Mouse (Mus musculus) bone marrow macrophage, adult 2 months (primary cell): ENCODE measurements around the gene Rai1. TPM values are rescaled to one million over a fixed set of nuclear protein-coding genes. Genes with fewer than 3 reads are reported as not detected.

Source experiments
- H3K27ac ChIP-seq: 2 replicates; pipeline ENCODE4 v1.5.1; 2012; ENCODE audit warnings: low read depth, low read length; ENCODE audit not compliant: insufficient read depth
- H3K4me1 ChIP-seq: 2 replicates; pipeline ENCODE4 v1.6.1; 2012; ENCODE audit warnings: low read length; ENCODE audit not compliant: control insufficient read depth, insufficient read depth
- H3K4me3 ChIP-seq: 2 replicates; pipeline ENCODE4 v1.5.1; 2012; ENCODE audit warnings: mild to moderate bottlenecking, low read length, moderate library complexity; ENCODE audit not compliant: insufficient read depth
- CTCF ChIP-seq: IDR thresholded peaks from 2 replicates; pipeline ENCODE4 v1.5.1; 2012; ENCODE audit warnings: low read depth, mild to moderate bottlenecking, low read length, moderate library complexity
- POLR2A ChIP-seq: IDR thresholded peaks from 2 replicates; pipeline ENCODE4 v1.6.1; 2012; ENCODE audit warnings: mild to moderate bottlenecking, low read depth, low read length, borderline replicate concordance
- polyA plus RNA-seq: library from polyadenylated mRNA; stranded (reverse); fragments of >200 nt; gene quantifications from 2 replicates; pipeline ENCODE4 v1.2.4, GENCODE M21; 2012; ENCODE audit not compliant: missing spikeins, insufficient read depth, insufficient read length

Rai1 gene
- polyA plus RNA-seq, 1 experiment: 12.9 TPM

DNA sequence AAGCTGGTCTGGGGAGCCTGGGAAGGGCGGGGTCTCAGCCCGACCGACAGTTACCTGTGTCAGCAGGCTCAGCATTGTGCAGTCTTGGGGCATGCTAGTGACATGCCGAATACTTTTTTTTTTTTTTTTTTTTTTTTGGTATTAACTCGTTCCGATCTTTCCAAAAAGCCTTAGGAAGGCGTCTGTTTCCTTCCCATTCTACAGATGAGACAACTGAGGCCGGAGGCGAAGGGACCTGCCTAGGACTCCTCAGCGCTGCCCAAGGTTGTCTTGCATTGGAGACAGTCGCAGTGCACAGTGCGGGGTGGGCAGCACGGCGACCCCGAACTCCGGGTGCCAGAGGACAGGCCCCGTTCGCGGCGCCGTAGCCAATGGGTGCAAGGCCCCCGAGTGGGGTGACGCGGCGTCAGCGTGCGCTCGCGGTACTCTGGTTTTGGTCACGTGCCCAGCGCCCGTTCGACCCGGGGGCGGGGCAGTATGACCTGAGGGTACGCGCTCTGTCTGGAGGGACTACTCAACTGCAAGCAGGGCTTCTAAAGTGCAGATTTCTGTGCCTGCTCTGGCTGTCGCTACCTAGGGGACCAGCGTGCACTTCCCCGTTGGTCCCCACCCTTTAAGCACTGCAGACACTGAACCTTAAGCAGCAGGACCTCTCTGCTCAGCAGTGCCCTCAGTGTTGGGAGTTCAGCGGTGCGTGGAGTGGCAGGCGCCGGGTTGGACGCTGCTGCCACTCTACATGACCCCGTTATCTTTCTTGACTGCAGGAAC, 117.8 kb downstream of the Rai1 start, which contains the start of gene Srebf1:
TSS of gene Srebf1 (minus strand) at position 113 of the 768 bp plus-strand sequence.
- TF ChIP-seq CTCF: no peak; the same call in 1 of the 2 replicates
- Histone ChIP-seq H3K27ac (peak within 1 kb of the TSS; percentile 84), H3K4me1 (peaks cover 42% of the 10 kb centered on the region), H3K4me3 (peak within 1 kb of the TSS; percentile 67)

DNA sequence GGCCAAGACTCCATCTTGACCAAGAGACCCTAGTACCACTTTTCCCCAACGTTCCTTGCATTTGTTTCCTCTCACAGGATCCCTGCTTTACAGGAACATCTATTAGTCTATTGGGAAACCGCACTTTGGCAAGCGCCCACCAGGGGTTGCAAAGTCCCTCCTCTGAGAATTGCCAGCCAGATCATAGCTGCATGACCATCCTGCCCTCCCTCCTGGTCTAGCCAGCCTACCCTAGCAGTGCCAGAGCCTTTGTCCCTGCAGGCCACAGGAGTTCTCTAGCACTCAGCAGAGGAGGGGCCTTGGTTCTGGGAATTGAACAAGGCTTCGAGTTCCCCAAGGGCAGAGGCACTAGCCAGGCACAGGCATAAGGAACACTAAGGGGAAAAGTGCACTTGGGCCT, 119.9 kb downstream of the Rai1 start:
- H3K4me3 ChIP-seq: no peak overlapping the region
- TF ChIP-seq CTCF: no peak
- TF ChIP-seq POLR2A: no peak
- no peak overlapping the region for H3K27ac ChIP-seq
- H3K4me1 ChIP-seq: peaks cover 33% of the 10 kb centered on the region

DNA sequence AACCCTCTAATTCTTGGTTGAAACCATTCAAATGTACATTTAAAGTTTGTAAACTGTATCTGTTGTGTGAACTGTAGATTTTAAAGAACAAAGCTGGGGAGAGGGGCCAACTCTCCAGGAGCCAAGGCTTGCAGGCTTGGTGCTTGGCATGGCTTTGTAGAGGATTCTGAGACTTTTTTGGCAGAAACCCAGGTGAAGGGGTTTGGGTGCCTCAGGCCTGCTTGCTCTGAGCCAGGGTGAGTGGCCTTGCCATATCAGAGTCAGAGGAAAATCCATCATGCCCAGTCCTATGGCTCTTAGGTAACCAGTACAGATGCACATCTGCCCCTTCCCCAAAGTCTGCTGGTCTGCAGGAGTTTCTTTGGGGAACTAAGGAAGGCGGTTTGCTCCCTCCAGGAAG, 121.1 kb downstream of the Rai1 start:
- no peak overlapping the region for H3K27ac ChIP-seq
- peaks cover 32% of the 10 kb centered on the region for H3K4me1 ChIP-seq
- TF ChIP-seq CTCF (no peak), POLR2A (no peak)
- H3K4me3 ChIP-seq: no peak overlapping the region

DNA sequence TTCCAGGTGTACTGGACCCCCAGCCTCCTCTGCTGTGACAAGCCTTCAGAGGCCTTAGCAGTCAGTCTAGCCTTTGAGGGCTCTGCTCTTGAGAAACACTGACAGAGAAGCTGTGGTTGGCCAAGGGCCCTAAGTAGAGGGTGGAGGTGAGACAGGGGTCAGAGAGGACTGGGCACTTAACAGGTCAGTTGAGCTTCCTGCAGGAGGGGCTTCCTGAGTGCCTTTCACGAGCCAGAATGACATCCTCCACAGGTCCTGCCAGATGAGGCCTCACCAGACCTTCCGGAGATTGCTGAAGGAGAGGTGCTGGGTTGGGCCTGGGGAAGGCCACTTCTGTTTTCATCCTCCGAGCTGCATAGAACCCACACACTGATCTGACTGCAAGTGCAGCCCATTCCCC, 123.7 kb downstream of the Rai1 start:
- Histone ChIP-seq H3K4me3 (no peak overlapping the region), H3K27ac (no peak overlapping the region), H3K4me1 (peaks cover 16% of the 10 kb centered on the region)
- TF ChIP-seq CTCF (no peak), POLR2A (no peak)

DNA sequence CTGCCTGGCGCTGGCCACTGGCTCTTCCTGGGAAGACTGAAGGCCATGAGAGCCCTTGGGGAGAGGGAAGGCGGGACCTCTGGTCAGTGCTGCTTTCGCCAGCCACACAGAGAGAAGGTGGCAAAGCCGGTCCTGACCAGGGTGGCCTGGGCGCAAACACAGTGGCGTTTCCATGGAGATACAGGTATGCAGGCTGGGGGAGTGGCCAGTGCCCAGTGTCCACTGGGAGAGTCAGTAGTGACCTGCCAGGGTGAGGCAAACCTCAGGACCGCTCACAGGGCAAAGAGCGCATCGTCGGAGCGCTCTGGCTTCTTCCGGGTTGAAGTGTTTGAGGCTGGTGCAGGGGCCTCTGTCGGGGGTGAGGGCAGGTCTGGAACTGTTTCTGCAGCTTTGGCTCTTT, 125.0 kb downstream of the Rai1 start:
- no peak overlapping the region for H3K27ac ChIP-seq
- no peak for TF ChIP-seq POLR2A
- no peak for TF ChIP-seq CTCF
- peaks cover 3% of the 10 kb centered on the region for H3K4me1 ChIP-seq
- no peak overlapping the region for H3K4me3 ChIP-seq

DNA sequence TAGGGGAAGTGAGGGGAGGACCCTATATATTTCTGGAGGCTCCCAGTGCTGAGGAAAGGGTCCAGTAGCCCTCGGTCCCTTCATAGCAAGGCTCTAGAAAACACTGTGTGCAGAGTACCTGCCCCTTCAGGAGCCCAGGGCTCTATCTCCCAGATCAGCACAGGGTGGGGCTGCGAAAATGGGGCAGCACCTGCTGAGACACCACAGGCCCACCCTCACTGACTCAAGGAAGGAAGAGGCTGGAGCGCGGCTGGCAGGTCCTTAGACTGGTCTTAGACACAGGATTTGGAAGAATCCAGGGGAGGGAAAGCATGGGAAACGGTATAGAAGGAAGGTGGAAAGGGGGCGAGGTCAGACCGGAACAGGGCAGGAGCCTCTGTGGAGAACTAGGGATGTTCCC, 125.7 kb downstream of the Rai1 start:
- Histone ChIP-seq H3K4me1 (peaks cover 3% of the 10 kb centered on the region; the same call in 1 of the 2 replicates), H3K27ac (no peak overlapping the region)

DNA sequence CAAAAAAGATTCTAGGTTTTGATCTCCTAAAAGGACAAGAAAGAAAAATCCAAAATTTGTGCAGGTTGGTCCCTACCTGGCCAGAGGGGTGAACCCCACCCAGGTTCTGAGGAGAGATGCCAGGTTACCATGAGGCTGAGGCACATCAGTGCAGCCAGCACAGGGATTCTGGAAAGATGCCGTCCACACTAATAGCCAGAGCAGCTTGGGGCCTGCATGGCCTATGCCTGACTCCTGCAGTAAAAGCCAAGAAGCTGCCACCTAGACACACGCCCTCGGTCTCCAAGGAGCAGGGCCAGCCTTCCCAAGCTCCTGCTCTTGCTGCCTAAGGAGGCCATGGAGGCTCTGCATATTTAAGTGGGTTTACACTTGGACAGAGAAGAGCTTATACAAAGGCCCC, 126.5 kb downstream of the Rai1 start:
- Histone ChIP-seq H3K4me3 (no peak overlapping the region), H3K27ac (no peak overlapping the region), H3K4me1 (peaks cover 6% of the 10 kb centered on the region; the same call in 1 of the 2 replicates)
- no peak for TF ChIP-seq CTCF
- no peak for TF ChIP-seq POLR2A

More for the DNA sequence above, 125.7 kb downstream of the Rai1 start:
- no peak overlapping the region for H3K4me3 ChIP-seq
- TF ChIP-seq CTCF (no peak), POLR2A (no peak)

DNA sequence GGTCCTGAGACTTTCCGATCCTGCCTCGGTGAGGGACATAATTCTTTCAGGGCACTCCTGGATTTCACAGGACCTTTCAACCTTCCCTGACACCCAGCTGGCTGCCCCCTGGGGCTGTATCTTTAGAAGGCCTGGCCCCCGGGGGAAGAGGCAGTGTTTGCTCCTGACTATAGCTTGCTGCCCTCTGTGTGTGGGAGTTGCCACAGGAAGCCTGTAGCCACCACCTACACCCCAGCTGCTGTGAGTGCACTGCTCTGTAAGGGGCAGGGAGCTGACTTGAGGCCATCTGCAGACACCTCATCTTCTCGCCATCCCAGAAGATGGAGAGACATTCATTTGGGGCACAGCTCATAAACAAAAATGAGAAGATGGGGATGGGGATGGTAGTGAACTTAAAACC, 127.1 kb downstream of the Rai1 start:
- Histone ChIP-seq H3K27ac (no peak overlapping the region), H3K4me3 (no peak overlapping the region), H3K4me1 (peaks cover 6% of the 10 kb centered on the region; the same call in 1 of the 2 replicates)
- TF ChIP-seq POLR2A (no peak), CTCF (no peak)

DNA sequence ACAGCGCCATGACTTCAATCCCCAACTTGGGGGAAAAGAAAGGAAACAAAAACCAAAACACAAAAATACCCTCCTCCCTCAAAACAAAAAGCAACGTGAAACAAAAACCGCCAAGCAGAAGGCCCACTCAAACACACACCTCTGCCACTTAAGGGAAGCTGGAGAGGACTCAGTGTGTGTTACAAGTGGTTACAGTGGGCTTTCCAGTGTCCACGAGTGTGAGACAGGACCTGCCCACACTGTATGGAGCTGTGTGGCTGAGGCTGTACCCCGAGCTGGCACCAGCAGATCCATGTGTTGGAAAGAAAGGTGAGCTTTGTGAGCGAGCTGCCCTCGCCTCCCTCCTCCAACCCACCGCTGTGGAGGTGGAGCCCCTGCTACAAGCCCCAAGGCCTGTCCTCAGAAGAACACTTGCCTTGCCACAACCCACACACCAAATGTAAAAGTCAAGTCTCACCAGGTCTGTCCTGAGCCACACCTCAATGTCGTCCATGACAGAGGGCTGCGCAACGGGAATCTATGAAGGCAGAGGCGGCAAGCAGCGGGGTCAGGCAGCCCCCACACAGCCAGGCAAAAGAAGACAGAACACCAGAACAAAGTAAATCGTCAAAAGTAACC, 127.7 kb downstream of the Rai1 start:
- H3K27ac ChIP-seq: no peak overlapping the region
- H3K4me1 ChIP-seq: peaks cover 6% of the 10 kb centered on the region; the same call in 1 of the 2 replicates
- H3K4me3 ChIP-seq: no peak overlapping the region
- no peak for TF ChIP-seq POLR2A
- TF ChIP-seq CTCF: no peak

DNA sequence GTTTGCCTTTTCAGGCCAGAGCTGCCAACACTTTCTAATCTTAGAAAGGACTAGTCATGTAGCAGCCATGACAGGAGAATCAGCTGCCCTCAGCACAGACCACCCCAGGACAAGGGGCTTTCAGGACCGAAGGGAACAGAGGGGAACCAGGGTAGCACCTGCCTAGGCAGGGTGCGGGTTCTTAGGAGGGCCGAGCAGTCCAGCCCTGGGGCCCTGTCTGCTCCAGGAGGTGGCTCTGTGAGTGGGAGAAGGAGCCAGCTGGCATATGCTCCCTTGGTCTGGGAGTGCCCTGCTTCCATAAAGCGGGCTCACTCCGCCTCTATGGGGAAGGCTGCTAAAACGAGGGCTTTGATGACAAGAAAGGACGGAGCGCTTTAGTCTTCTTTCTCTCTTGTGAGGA, 128.4 kb downstream of the Rai1 start:
- peaks cover 6% of the 10 kb centered on the region; the same call in 1 of the 2 replicates for H3K4me1 ChIP-seq
- TF ChIP-seq CTCF (no peak), POLR2A (no peak)
- no peak overlapping the region for H3K4me3 ChIP-seq
- H3K27ac ChIP-seq: no peak overlapping the region

DNA sequence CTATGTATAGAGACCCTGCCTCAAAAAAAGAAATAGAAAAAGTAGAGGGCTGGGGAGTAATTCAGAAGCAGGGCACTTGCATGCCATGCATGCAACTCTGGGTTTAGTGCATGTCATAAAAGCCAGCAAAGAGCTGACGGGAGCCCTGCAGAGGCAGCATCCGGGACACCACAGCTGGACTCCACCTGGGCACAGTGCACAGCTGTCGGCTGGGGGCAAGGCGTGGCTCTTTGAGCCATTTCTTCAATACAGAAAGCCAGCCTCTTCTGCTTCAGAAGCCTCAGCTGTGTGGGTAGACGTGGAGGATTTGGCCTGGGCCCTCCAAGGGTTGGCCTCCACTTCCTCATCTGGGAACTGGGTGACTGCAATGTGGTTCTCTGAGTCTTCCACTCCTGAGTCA, 130.5 kb downstream of the Rai1 start:
- TF ChIP-seq POLR2A: no peak
- TF ChIP-seq CTCF: no peak
- no peak overlapping the region for H3K27ac ChIP-seq

More for the DNA sequence above, 130.5 kb downstream of the Rai1 start:
- Histone ChIP-seq H3K4me3 (no peak overlapping the region), H3K4me1 (peaks cover 6% of the 10 kb centered on the region; the same call in 1 of the 2 replicates)
